Mouse (Mus musculus) heart, postnatal 0 days (tissue): Measurements from ENCODE around the gene Msl1. TPM values are rescaled to one million over a fixed set of nuclear protein-coding genes. Genes with fewer than 3 reads are reported as not detected.

Experiments used
- ATAC-seq: fragments of 200-750 bp; cut with Nextera tagmentation; 2 replicates; pipeline ENCODE4 v1.8.0; 2017; ENCODE audit warnings: low read depth, moderate number of reproducible peaks, moderate library complexity; ENCODE audit not compliant: insufficient read depth
- DNase-seq: peaks from one replicate; pipeline ENCODE4 v3.0.0-alpha.2; 2016; ENCODE audit warnings: low spot score
- H3K27ac ChIP-seq: fragments of 300-500 bp; sonication (generic); 2 replicates; pipeline ENCODE4 v1.5.1; 2014; ENCODE audit warnings: low read depth, mild to moderate bottlenecking
- H3K27me3 ChIP-seq: fragments of 300-500 bp; sonication (generic); 2 replicates; pipeline ENCODE4 v1.6.1; 2014; ENCODE audit warnings: low read length, mixed read lengths; ENCODE audit not compliant: control insufficient read depth, insufficient read depth
- H3K36me3 ChIP-seq: fragments of 300-500 bp; sonication (generic); replicated peaks from 2 replicates; pipeline ENCODE4 v1.6.1; 2014; ENCODE audit warnings: low read length, mixed read lengths; ENCODE audit not compliant: control insufficient read depth, insufficient read depth
- H3K4me1 ChIP-seq: fragments of 300-500 bp; sonication (generic); 2 replicates; pipeline ENCODE4 v1.6.1; 2014; ENCODE audit warnings: antibody characterized with exemption; ENCODE audit not compliant: control insufficient read depth, insufficient read depth
- H3K4me2 ChIP-seq: fragments of 300-500 bp; sonication (generic); 2 replicates; pipeline ENCODE4 v1.6.1; 2014; ENCODE audit warnings: low read depth, mild to moderate bottlenecking, low read length, moderate library complexity
- H3K4me3 ChIP-seq: fragments of 300-500 bp; sonication (generic); 2 replicates; pipeline ENCODE4 v1.5.1; 2014; ENCODE audit warnings: low read depth, low read length
- H3K9ac ChIP-seq: fragments of 300-500 bp; sonication (generic); replicated peaks from 2 replicates; pipeline ENCODE4 v1.6.1; 2014; ENCODE audit warnings: low read depth, low read length, mixed read lengths
- H3K9me3 ChIP-seq: fragments of 300-500 bp; sonication (generic); replicated peaks from 2 replicates; pipeline ENCODE4 v1.6.1; 2016; ENCODE audit warnings: low read length; ENCODE audit not compliant: control insufficient read depth
- CTCF ChIP-seq: IDR thresholded peaks from 2 replicates; pipeline ENCODE4 v1.5.1; 2016; ENCODE audit warnings: antibody characterized with exemption, control low read depth, low read depth
- EP300 ChIP-seq: IDR thresholded peaks from 2 replicates; pipeline ENCODE4 v1.6.1; 2016; ENCODE audit warnings: antibody characterized with exemption, low read depth
- WGBS: fragments of 180-500 bp; shearing (Covaris S2); extraction: QIAGEN DNeasy Blood & Tissue Kit; methylation state at CpG from one replicate; pipeline ENCODE4 v1.1.7; 2014; 5-methylcytosine and 5-hydroxymethylcytosine counted together
- polyA plus RNA-seq: library from polyadenylated mRNA; unstranded; fragments of >200 nt; fragmentation: Nextera tagmentation; extraction: Ambion mirVana; gene quantifications from 2 replicates; pipeline ENCODE4 v1.2.1, GENCODE M21; 2015
- total RNA-seq: library from RNA; depleted of rRNA; stranded (reverse); fragments of >200 nt; gene quantifications from 2 replicates; pipeline ENCODE4 v1.2.3, GENCODE M21; 2014; ENCODE audit warnings: low replicate concordance

Gene Msl1
- total and polyA plus RNA-seq, 2 experiments from 2014 or later, result 12.6 to 54.6 TPM

DNA sequence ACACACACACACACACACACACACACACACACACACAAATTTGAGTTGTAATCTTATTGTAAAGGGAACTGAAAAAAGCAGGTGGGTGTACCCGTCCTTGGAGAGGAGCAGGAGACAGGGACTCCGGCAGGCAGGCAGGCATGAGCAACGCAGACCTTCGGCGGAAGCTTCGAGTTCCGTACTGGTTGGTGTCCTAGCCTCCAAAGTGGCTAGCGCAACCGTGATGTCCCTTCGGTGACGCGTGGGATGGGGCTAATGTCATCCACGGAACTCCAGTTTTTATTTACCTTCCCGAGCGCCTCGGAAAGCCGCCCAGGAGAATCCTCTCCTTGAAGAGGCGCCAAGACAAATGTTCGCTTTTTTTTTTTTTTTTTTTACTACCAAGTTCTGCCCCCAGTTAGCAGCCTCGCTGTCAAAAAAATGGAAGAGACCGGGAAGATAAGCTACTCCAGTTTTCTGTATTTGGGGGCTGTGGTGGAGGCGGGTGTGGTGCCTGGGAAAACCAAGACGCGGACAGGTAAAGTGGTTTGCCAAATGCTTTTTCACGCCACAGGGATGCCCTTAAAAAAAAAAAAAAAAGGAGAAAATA is 6.0 kb upstream of the Msl1 start:
- no peaks in the 10 kb centered on the region for H3K27me3 ChIP-seq
- DNase-seq (no peak), ATAC-seq (no peak)
- no peak for TF ChIP-seq EP300
- TF ChIP-seq CTCF, result no peak
- WGBS, result under 1% methylated on average over 25 of the region's 25 CpGs
- H3K27ac ChIP-seq, result peak overlapping the region; percentile 99
- peak overlapping the region; percentile 59 for H3K4me3 ChIP-seq
- peak overlapping the region; percentile 97 for H3K4me2 ChIP-seq
- no peaks in the 10 kb centered on the region for H3K36me3 ChIP-seq
- peaks cover 42% of the 10 kb centered on the region for H3K4me1 ChIP-seq
- no peaks in the 10 kb centered on the region for H3K9me3 ChIP-seq
- peak overlapping the region; percentile 62 for H3K9ac ChIP-seq

DNA sequence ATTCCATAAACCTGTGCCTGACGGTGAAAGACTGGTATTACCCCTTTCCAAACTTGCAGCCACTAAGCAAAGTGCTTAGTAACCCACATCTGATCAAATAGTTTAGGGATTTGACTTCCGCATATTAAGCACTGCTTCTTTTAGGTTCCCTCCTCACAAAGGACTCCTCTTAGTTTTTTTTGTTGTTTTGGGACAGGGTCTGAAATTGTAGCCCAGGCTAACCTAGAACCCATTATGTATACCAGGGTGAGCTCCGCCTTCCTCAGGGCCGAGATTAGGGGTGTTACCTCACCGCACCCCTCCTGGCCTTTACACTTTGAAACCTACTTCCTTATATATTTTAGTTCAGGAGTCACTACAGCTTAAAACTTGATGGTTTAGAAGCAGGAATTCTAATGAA is 5.5 kb upstream of the Msl1 start:
- TF ChIP-seq EP300 (no peak), CTCF (no peak)
- Histone ChIP-seq H3K4me1 (peaks cover 37% of the 10 kb centered on the region), H3K27me3 (no peaks in the 10 kb centered on the region), H3K36me3 (no peaks in the 10 kb centered on the region), H3K4me2 (peak overlapping the region; percentile 97), H3K9ac (peak overlapping the region; percentile 62), H3K9me3 (no peaks in the 10 kb centered on the region), H3K4me3 (peak overlapping the region; percentile 59), H3K27ac (no peak overlapping the region)
- WGBS, result 33% methylated on average over 5 of the region's 5 CpGs
- ATAC-seq (no peak), DNase-seq (no peak)

DNA sequence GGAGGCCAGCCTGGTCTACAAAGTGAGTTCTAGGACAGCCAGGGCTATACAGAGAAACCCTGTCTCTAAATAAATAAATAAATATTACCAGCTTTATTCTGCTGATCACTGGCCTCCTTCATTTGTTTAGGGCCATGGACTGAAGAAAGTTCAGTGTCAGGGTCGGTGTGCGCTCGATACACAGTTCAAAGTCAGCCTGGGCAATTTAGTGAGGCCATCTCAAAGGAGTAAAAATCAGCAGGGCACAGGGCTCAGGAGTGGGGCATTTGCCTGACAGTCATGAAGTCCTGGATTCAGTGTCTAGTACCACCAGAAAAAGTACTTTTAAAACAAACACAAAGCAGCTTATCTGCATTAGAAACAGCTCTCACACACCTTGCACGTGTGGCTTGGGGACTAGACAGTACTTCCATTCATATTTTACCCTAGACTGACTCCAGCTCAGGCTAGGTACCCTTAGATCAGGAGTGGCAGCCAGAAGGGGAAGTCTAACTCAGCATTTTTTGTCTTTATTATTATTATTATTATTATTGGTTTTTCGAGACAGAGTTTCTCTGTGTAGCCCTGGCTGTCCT is 4.6 kb upstream of the Msl1 start:
- Histone ChIP-seq H3K9ac (no peak overlapping the region), H3K9me3 (no peaks in the 10 kb centered on the region), H3K4me1 (peaks cover 28% of the 10 kb centered on the region), H3K27me3 (no peaks in the 10 kb centered on the region), H3K36me3 (no peaks in the 10 kb centered on the region), H3K4me3 (no peak overlapping the region), H3K4me2 (no peak overlapping the region), H3K27ac (no peak overlapping the region)
- ATAC-seq, result no peak
- TF ChIP-seq CTCF, result no peak
- TF ChIP-seq EP300, result no peak
- no peak for DNase-seq
- WGBS, result 80% methylated on average over 5 of the region's 5 CpGs

DNA sequence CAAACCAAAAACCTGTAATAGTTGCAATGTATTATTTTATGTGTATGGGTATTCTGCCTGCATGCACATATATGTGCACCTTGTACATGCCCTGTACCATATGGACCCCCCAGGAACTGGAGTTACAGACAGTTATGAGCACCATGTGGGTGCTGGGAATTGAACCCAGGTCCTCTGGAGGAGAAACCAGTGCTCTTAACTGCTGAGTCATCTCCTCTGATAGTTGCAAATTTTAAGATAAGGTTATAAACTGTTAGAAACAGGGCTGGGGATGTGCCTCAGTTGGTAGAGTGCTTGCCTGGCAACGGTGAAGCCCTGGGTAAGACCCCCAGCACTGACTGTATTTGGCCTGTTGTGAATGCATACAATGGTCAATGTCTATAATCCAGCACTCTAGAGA is 3.9 kb upstream of the Msl1 start:
- H3K9me3 ChIP-seq, result no peaks in the 10 kb centered on the region
- DNase-seq (no peak), ATAC-seq (no peak)
- no peak overlapping the region for H3K9ac ChIP-seq
- H3K27me3 ChIP-seq, result no peaks in the 10 kb centered on the region
- H3K4me3 ChIP-seq, result no peak overlapping the region
- H3K36me3 ChIP-seq, result no peaks in the 10 kb centered on the region
- no peak for TF ChIP-seq EP300
- TF ChIP-seq CTCF, result no peak
- H3K4me2 ChIP-seq, result no peak overlapping the region
- 67% methylated on average over 1 of the region's 1 CpGs for WGBS
- H3K27ac ChIP-seq, result no peak overlapping the region
- H3K4me1 ChIP-seq, result peaks cover 22% of the 10 kb centered on the region

DNA sequence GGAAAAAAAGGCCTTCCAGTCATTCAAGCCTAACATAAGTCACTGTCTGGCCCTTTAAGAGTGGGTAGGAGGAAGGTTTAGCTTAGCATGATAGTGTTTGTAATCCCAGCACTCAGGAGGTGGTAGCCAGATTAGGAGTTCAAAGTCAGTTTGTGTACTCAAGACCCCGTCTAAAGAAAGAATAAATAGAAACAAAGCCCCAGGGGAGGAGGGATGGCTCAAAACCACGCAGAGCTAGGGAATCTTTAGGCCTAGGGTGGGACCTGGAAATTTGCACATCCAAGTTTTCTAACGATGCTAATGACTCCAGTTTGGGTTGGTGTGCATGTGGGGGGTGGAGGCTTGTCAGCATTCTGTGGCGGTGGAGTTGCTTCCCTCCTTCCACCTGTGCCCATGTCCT is 3.2 kb upstream of the Msl1 start:
- Histone ChIP-seq H3K9ac (no peak overlapping the region), H3K27ac (no peak overlapping the region)

More for the DNA sequence above, 3.2 kb upstream of the Msl1 start:
- no peak for ATAC-seq
- no peak for DNase-seq
- TF ChIP-seq CTCF, result no peak
- no peak for TF ChIP-seq EP300
- Histone ChIP-seq H3K4me1 (peaks cover 22% of the 10 kb centered on the region), H3K36me3 (no peaks in the 10 kb centered on the region), H3K9me3 (no peaks in the 10 kb centered on the region), H3K4me2 (no peak overlapping the region), H3K27me3 (no peaks in the 10 kb centered on the region), H3K4me3 (no peak overlapping the region)
- WGBS, result 29% methylated on average over 4 of the region's 4 CpGs
